Mouse (Mus musculus): Measurements from ENCODE around the gene Krtap31-1. TPM values are rescaled to one million over a fixed set of nuclear protein-coding genes. Genes with fewer than 3 reads are reported as not detected.
"Not testable (repeated sequence)": the region's sequence is repeated elsewhere in the genome, so short reads cannot be mapped to it uniquely, and the experiment has no call there.

Krtap31-1 gene
- not detected for total RNA-seq (2021)
- long read RNA-seq, experiment 1: 0 reads
- long read RNA-seq, experiment 2: 0 reads

DNA sequence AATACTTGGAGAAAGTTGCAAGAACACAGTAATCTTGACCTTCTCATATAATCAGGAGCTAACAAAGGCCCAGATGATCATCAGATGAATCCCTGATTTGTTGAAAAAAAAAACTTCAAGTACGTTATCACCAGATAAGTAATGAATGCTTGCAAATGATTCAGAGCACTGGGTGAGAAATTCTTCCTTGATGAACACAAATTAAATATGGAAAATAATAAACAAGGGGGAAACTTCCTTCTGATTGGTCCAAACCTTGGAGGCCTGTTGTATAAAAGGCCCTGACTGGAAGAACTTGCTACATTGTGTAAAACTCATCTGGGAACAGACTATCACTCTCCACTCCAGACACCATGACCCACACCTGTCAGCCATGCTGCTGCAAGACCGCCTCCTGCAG lies at the start of gene Krtap31-1:
Gene Krtap31-1, plus strand, starts transcription at position 301 of the 400 bp plus-strand sequence.
- DNase-seq (ENCODE audit: low spot score in 2 of 2): no peak

DNA sequence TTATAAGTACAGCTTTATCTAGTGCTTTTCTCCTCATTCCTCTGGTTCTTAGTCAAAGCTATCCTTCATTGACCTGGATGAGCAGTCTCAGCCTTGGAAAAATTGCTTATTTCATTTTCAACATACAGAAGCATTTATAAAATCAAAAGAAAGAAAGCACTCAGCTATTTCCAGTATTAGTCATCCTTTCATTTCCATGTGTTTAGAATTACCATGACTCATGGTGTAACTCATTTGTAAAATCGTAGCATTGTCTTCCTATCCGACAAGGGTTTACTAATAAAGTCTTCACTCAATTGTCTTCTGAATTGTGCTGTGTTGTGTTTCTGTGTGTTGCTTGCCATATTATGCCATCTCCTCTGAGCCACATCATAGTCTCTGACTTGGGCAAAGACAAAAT lies 49.0 kb upstream of the Krtap31-1 start:
- DNase-seq (ENCODE audit: low spot score in 2 of 2): no peak

DNA sequence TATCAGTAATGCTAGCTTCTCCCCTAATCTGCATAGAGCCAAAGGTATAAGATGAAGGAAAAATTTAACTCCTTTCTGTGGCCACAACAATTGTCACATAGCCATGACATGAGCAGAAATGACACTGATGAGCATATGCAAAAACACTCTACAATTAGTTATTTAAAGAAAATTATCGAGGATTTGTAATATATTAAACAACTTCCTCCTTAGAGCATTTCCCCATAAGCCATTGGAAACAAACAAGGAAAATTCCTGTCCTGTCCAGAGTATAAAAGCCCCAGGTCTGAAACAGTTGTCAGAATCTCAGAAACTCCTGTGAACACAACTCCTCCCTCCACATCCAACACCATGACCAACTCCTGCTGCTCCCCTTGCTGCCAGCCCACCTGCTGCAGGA lies 43.5 kb upstream of the Krtap31-1 start, which contains the start of gene Gm11559:
Gene Gm11559, plus strand, starts transcription at position 301 of the 400 bp plus-strand sequence.
- DNase-seq (ENCODE audit: low spot score in 2 of 2): not testable (repeated sequence)

DNA sequence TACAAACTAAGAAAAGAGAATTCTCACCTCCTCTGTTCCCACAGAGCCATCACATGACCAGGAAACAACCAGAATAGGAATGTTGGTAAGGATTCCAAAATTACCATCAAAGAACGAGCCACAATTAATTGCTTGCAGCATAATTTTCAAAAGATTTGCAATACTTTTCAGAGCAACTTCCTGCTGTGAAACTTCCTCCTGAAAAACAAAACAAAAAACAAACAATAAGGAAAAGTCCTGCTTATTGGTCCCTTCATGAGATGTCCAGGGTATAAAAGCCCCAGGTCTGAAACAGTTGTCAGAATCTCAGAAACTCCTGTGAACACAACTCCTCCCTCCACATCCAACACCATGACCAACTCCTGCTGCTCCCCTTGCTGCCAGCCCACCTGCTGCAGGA lies 34.6 kb upstream of the Krtap31-1 start, which contains the start of gene Krtap9-1:
Gene Krtap9-1, plus strand, starts transcription at position 301 of the 400 bp plus-strand sequence.
- DNase-seq (ENCODE audit: low spot score in 2 of 2): not testable (repeated sequence)

DNA sequence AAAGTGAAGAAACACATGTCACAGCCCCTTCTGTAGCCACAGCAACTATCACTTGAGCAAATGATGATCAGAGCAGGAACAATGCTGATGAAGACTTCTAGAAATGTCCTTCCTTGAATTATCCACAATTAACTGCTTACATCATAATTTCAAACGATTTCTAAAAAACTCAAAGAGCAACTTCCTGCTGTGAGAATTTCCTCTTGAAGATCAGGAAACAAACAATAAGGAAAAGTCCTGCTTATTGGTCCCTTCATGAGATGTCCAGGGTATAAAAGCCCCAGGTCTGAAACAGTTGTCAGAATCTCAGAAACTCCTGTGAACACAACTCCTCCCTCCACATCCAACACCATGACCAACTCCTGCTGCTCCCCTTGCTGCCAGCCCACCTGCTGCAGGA lies 28.8 kb upstream of the Krtap31-1 start, which contains the start of gene Gm11567:
Gene Gm11567, plus strand, starts transcription at position 301 of the 400 bp plus-strand sequence.
- not testable (repeated sequence) for DNase-seq (ENCODE audit: low spot score in 2 of 2)

DNA sequence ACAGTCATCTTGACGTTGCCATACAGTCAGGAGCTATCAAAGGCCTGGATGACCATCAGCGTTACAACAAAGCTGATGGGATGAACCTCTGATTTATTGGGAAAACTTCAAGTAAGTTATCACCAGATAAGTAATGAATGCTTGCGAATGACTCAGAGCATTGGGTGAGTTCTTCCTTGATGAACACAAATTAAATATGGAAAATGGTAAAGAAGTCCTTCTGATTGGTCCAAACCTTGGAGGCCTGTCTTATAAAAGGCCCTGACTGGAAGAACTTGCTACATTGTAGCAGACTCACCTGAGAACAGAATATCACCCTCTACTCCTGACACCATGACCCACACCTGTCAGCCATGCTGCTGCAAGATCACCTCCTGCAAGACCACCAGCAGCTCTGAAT lies 6.7 kb downstream of the Krtap31-1 start, which contains the start of gene Gm11565:
Gene Gm11565, plus strand, starts transcription at position 301 of the 400 bp plus-strand sequence.
- DNase-seq (ENCODE audit: low spot score in 2 of 2): no peak

DNA sequence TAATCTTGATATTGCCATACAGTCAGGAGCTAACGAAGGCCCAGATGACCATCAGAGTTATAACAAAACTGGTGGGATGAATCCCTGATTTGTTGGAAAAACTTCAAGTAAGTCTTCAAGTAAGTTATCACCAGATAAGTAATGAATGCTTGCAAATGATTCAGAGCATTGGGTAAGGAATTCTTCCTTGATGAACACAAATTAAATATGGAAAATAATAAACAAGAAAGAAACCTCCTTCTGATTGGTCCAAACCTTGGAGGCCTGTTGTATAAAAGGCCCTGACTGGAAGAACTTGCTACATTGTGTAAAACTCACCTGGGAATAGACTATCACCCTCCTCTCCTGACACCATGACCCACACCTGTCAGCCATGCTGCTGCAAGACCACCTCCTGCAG lies 28.3 kb downstream of the Krtap31-1 start, which contains the start of gene Krtap31-2:
Gene Krtap31-2, plus strand, starts transcription at position 301 of the 400 bp plus-strand sequence.
- DNase-seq (ENCODE audit: low spot score in 2 of 2): no peak

DNA sequence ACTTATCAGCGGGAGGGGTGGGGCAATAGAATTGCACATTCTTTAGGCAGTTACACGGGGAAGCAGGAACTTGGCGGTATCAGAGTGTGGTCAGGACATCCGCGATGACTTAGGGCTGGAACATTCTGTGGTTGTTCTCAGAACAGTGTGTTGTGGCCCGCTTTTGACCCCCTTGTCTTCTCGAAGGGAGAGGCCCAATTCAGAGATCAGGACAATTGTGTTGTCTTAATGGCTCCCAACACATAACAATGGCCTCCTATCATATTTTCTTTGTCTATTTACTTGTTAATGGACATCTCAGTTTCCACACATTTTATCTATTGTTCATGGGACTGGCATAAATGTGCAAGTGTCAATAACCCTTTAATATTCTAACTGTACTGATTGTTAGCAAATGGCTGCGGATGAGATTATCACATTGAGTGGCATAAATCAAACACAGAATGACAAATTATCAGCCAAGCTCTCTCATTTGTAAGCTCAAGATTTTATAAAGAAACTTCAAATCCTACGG lies 30.1 kb downstream of the Krtap31-1 start:
- no peak for DNase-seq (ENCODE audit: low spot score in 2 of 2)

DNA sequence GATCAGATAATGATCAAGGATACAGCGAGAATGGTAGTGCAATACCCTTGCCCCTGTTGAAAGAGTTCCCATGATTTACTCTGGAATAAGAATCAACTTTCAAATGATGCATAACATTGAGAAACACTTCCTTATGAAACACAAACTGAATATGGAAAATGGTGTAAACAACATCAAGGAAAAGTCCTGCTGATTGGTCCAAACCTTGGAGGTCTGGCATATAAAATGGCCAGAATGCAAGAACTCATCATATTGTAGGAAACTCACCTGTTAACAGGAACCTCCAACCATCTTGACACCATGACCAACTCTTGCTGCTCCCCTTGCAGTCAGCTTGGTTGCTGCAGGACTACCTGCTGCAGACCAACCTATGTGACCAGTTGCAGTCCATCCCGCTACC lies 40.5 kb downstream of the Krtap31-1 start, which contains the start of gene Krtap9-5:
Gene Krtap9-5, plus strand, starts transcription at position 301 of the 400 bp plus-strand sequence.
- DNase-seq (ENCODE audit: low spot score in 2 of 2): no peak

Other genes starting within 250 kb of the Krtap31-1 start
- not detected for gene Gm11563, start 249.0 kb upstream of the Krtap31-1 start, total RNA-seq (2021)
- gene Krtap4-6, start 242.0 kb upstream of the Krtap31-1 start, total RNA-seq (2021): not detected
- gene Gm14190, start 217.2 kb upstream of the Krtap31-1 start, total RNA-seq (2021): not detected
- not detected for gene Gm14180, start 173.6 kb upstream of the Krtap31-1 start, total RNA-seq (2021)
- not detected for gene Gm11595, start 135.0 kb upstream of the Krtap31-1 start, total RNA-seq (2021)
- gene Krtap4-8, start 127.2 kb upstream of the Krtap31-1 start, total RNA-seq (2021): not detected
- gene Krtap4-9, start 122.7 kb upstream of the Krtap31-1 start, total RNA-seq (2021): not detected
- not detected for gene Gm11596, start 114.5 kb upstream of the Krtap31-1 start, total RNA-seq (2021)
- gene Gm11569, start 109.0 kb upstream of the Krtap31-1 start, total RNA-seq (2021): not detected
- not detected for gene Gm11554, start 103.5 kb upstream of the Krtap31-1 start, total RNA-seq (2021)
- not detected for gene Krtap4-13, start 98.0 kb upstream of the Krtap31-1 start, total RNA-seq (2021)
- gene Gm11564, start 92.3 kb upstream of the Krtap31-1 start, total RNA-seq (2021): not detected
- gene 2300003K06Rik, start 69.9 kb upstream of the Krtap31-1 start, total RNA-seq (2021): not detected
- gene Krtap4-16, start 56.3 kb upstream of the Krtap31-1 start, total RNA-seq (2021): not detected
- not detected for gene Gm11568, start 50.0 kb upstream of the Krtap31-1 start, total RNA-seq (2021)
- gene Gm11559, start 43.4 kb upstream of the Krtap31-1 start, total RNA-seq (2021): not detected
- gene Krtap9-1, start 34.5 kb upstream of the Krtap31-1 start, total RNA-seq (2021): not detected
- not detected for gene Gm11567, start 28.7 kb upstream of the Krtap31-1 start, total RNA-seq (2021)
- not detected for gene Gm11565, start 6.8 kb downstream of the Krtap31-1 start, total RNA-seq (2021)
- gene Krtap31-2, start 28.4 kb downstream of the Krtap31-1 start, total RNA-seq (2021): not detected
- gene Krtap9-5, start 40.6 kb downstream of the Krtap31-1 start, total RNA-seq (2021): not detected
- gene Krtap29-1, start 71.1 kb downstream of the Krtap31-1 start, total RNA-seq (2021): not detected
- not detected for gene Krtap16-1, start 78.7 kb downstream of the Krtap31-1 start, total RNA-seq (2021)
- gene Krtap17-1, start 86.1 kb downstream of the Krtap31-1 start, total RNA-seq (2021): not detected
- not detected for gene Krt33a, start 108.3 kb downstream of the Krtap31-1 start, total RNA-seq (2021)
- not detected for gene Krt33b, start 121.9 kb downstream of the Krtap31-1 start, total RNA-seq (2021)
- gene Krt34, start 133.6 kb downstream of the Krtap31-1 start, total RNA-seq (2021): not detected
- not detected for gene Krt31, start 142.6 kb downstream of the Krtap31-1 start, total RNA-seq (2021)
- gene Krt32, start 180.3 kb downstream of the Krtap31-1 start, total RNA-seq (2021): not detected
- gene Krt35, start 188.3 kb downstream of the Krtap31-1 start, total RNA-seq (2021): not detected
- gene Krt36, start 197.7 kb downstream of the Krtap31-1 start, total RNA-seq (2021): under 1 TPM; 0.43 to 0.51 TPM
- not detected for gene Krt13, start 213.6 kb downstream of the Krtap31-1 start, total RNA-seq (2021)
- gene Krt15, start 228.0 kb downstream of the Krtap31-1 start, total RNA-seq (2021): not detected
- 1 to 10 TPM; 2.2 to 5.9 TPM for gene Krt19, start 240.7 kb downstream of the Krtap31-1 start, total RNA-seq (2021)

All from adrenal gland, adult 18-20 months (tissue).